Mouse (Mus musculus): ENCODE data around the gene Cdip1. TPM values are rescaled to one million over a fixed set of nuclear protein-coding genes. Genes with fewer than 3 reads are reported as not detected.

Gene Cdip1
- polyA plus RNA-seq, 1 experiment = 32.9 TPM

GRCm38 (mm10) chr16:4752155-4752554 lies 37.9 kb downstream of the Cdip1 start:
- H3K4me3 ChIP-seq (ENCODE audit: insufficient read depth, low read length) = no peak overlapping the region
- TF ChIP-seq POLR2A (IDR thresholded peaks at IDR 0.05; ENCODE audit: borderline replicate concordance, low read depth, low read length) (no peak), CTCF (IDR thresholded peaks at IDR 0.05; ENCODE audit: low read depth, low read length) (no peak)
- no peak overlapping the region for H3K27ac ChIP-seq (ENCODE audit: insufficient read depth, low read depth, low read length)
- H3K4me1 ChIP-seq (ENCODE audit: control insufficient read depth, insufficient read depth, low read length) = peaks cover 18% of the 10 kb centered on the region

- TF ChIP-seq CTCF (IDR thresholded peaks at IDR 0.05; ENCODE audit: low read depth, low read length) (no peak), POLR2A (IDR thresholded peaks at IDR 0.05; ENCODE audit: borderline replicate concordance, low read depth, low read length) (no peak)
- Histone ChIP-seq H3K27ac (ENCODE audit: insufficient read depth, low read depth, low read length) (no peak overlapping the region), H3K4me3 (ENCODE audit: insufficient read depth, low read length) (no peak overlapping the region), H3K4me1 (ENCODE audit: control insufficient read depth, insufficient read depth, low read length) (peaks cover 5% of the 10 kb centered on the region; the same call in 1 of the 2 replicates)
These were observed 47.9 kb downstream of the Cdip1 start for GRCm38 (mm10) chr16:4742186-4742585.

- H3K4me1 ChIP-seq (ENCODE audit: control insufficient read depth, insufficient read depth, low read length) = peaks cover 14% of the 10 kb centered on the region
- no peak overlapping the region for H3K4me3 ChIP-seq (ENCODE audit: insufficient read depth, low read length)
- TF ChIP-seq CTCF (IDR thresholded peaks at IDR 0.05; ENCODE audit: low read depth, low read length) (no peak), POLR2A (IDR thresholded peaks at IDR 0.05; ENCODE audit: borderline replicate concordance, low read depth, low read length) (no peak)
- no peak overlapping the region for H3K27ac ChIP-seq (ENCODE audit: insufficient read depth, low read depth, low read length)
These were observed 50.1 kb downstream of the Cdip1 start for GRCm38 (mm10) chr16:4739994-4740393.

- H3K4me3 ChIP-seq (ENCODE audit: insufficient read depth, low read length) = no peak overlapping the region
- peaks cover 23% of the 10 kb centered on the region for H3K4me1 ChIP-seq (ENCODE audit: control insufficient read depth, insufficient read depth, low read length)
- no peak for TF ChIP-seq POLR2A (IDR thresholded peaks at IDR 0.05; ENCODE audit: borderline replicate concordance, low read depth, low read length)
- TF ChIP-seq CTCF (IDR thresholded peaks at IDR 0.05; ENCODE audit: low read depth, low read length) = no peak
- no peak overlapping the region for H3K27ac ChIP-seq (ENCODE audit: insufficient read depth, low read depth, low read length)
These were observed 53.8 kb downstream of the Cdip1 start for GRCm38 (mm10) chr16:4736262-4736661.

- no peak for TF ChIP-seq POLR2A (IDR thresholded peaks at IDR 0.05; ENCODE audit: borderline replicate concordance, low read depth, low read length)
- no peak for TF ChIP-seq CTCF (IDR thresholded peaks at IDR 0.05; ENCODE audit: low read depth, low read length)
- peaks cover 29% of the 10 kb centered on the region for H3K4me1 ChIP-seq (ENCODE audit: control insufficient read depth, insufficient read depth, low read length)
These were observed 59.2 kb downstream of the Cdip1 start for GRCm38 (mm10) chr16:4730776-4731358.

GRCm38 (mm10) chr16:4727963-4728362 lies 62.1 kb downstream of the Cdip1 start:
- no peak for TF ChIP-seq POLR2A (IDR thresholded peaks at IDR 0.05; ENCODE audit: borderline replicate concordance, low read depth, low read length)
- TF ChIP-seq CTCF (IDR thresholded peaks at IDR 0.05; ENCODE audit: low read depth, low read length) = no peak
- peak overlapping the region; percentile 65 for H3K27ac ChIP-seq (ENCODE audit: insufficient read depth, low read depth, low read length)
- H3K4me3 ChIP-seq (ENCODE audit: insufficient read depth, low read length) = peak overlapping the region; percentile 37; the same call in 1 of the 2 replicates
- H3K4me1 ChIP-seq (ENCODE audit: control insufficient read depth, insufficient read depth, low read length) = peaks cover 42% of the 10 kb centered on the region

More at GRCm38 (mm10) chr16:4730776-4731358, 59.2 kb downstream of the Cdip1 start:
- no peak overlapping the region for H3K4me3 ChIP-seq (ENCODE audit: insufficient read depth, low read length)
- no peak overlapping the region for H3K27ac ChIP-seq (ENCODE audit: insufficient read depth, low read depth, low read length)

GRCm38 (mm10) chr16:4727526-4727925 lies 62.6 kb downstream of the Cdip1 start:
- TF ChIP-seq CTCF (IDR thresholded peaks at IDR 0.05; ENCODE audit: low read depth, low read length) (no peak), POLR2A (IDR thresholded peaks at IDR 0.05; ENCODE audit: borderline replicate concordance, low read depth, low read length) (no peak)
- H3K4me1 ChIP-seq (ENCODE audit: control insufficient read depth, insufficient read depth, low read length) = peaks cover 46% of the 10 kb centered on the region
- peak overlapping the region; percentile 65 for H3K27ac ChIP-seq (ENCODE audit: insufficient read depth, low read depth, low read length)
- peak overlapping the region; percentile 37 for H3K4me3 ChIP-seq (ENCODE audit: insufficient read depth, low read length)

GRCm38 (mm10) chr16:4726528-4727128 lies 63.5 kb downstream of the Cdip1 start:
- Histone ChIP-seq H3K4me1 (ENCODE audit: control insufficient read depth, insufficient read depth, low read length) (peaks cover 43% of the 10 kb centered on the region), H3K4me3 (ENCODE audit: insufficient read depth, low read length) (peak overlapping the region; percentile 66), H3K27ac (ENCODE audit: insufficient read depth, low read depth, low read length) (peak overlapping the region; percentile 39)
- TF ChIP-seq POLR2A (IDR thresholded peaks at IDR 0.05; ENCODE audit: borderline replicate concordance, low read depth, low read length) (no peak), CTCF (IDR thresholded peaks at IDR 0.05; ENCODE audit: low read depth, low read length) (no peak)

- H3K4me1 ChIP-seq (ENCODE audit: control insufficient read depth, insufficient read depth, low read length) = peaks cover 40% of the 10 kb centered on the region
- TF ChIP-seq CTCF (IDR thresholded peaks at IDR 0.05; ENCODE audit: low read depth, low read length) (no peak), POLR2A (IDR thresholded peaks at IDR 0.05; ENCODE audit: borderline replicate concordance, low read depth, low read length) (no peak; the same call in 1 of the 2 replicates)
- H3K4me3 ChIP-seq (ENCODE audit: insufficient read depth, low read length) = peak within 1 kb of the TSS; percentile 66
- H3K27ac ChIP-seq (ENCODE audit: insufficient read depth, low read depth, low read length) = peak within 1 kb of the TSS; percentile 74
These were observed 64.1 kb downstream of the Cdip1 start, which contains the start of gene Hmox2 for GRCm38 (mm10) chr16:4725780-4726527. TSS of gene Hmox2 (plus strand) at chr16:4726361.

GRCm38 (mm10) chr16:4725266-4725665 lies 64.8 kb downstream of the Cdip1 start:
- TF ChIP-seq POLR2A (IDR thresholded peaks at IDR 0.05; ENCODE audit: borderline replicate concordance, low read depth, low read length) (no peak), CTCF (IDR thresholded peaks at IDR 0.05; ENCODE audit: low read depth, low read length) (no peak)
- Histone ChIP-seq H3K27ac (ENCODE audit: insufficient read depth, low read depth, low read length) (no peak overlapping the region), H3K4me1 (ENCODE audit: control insufficient read depth, insufficient read depth, low read length) (peaks cover 36% of the 10 kb centered on the region), H3K4me3 (ENCODE audit: insufficient read depth, low read length) (no peak overlapping the region)
